Mouse (Mus musculus) stomach, embryonic 16.5 days (tissue): ENCODE measurements around the gene Vmn1r40. TPM values are rescaled to one million over a fixed set of nuclear protein-coding genes. Genes with fewer than 3 reads are reported as not detected.
A peak's percentile ranks its signal among the peaks of the same experiment; 100 is the strongest.

Experiments
- ATAC-seq: fragments of 200-750 bp; cut with Nextera tagmentation; 2 replicates; pipeline ENCODE4 v1.8.0; 2017; ENCODE audit warnings: moderate number of reproducible peaks, moderate TSS enrichment; ENCODE audit not compliant: insufficient read depth, low FRiP score
- H3K27ac ChIP-seq: fragments of 300-500 bp; sonication (generic); 2 replicates; pipeline ENCODE4 v1.5.1; 2014; ENCODE audit warnings: low read length
- H3K27me3 ChIP-seq: fragments of 300-500 bp; sonication (generic); 2 replicates; pipeline ENCODE4 v1.6.1; 2014; ENCODE audit warnings: low read length, control low read depth, mixed read lengths; ENCODE audit not compliant: control insufficient read depth, insufficient read depth
- H3K36me3 ChIP-seq: fragments of 300-500 bp; sonication (generic); 2 replicates; pipeline ENCODE4 v1.6.1; 2014; ENCODE audit warnings: low read length; ENCODE audit not compliant: control insufficient read depth, insufficient read depth
- H3K4me1 ChIP-seq: fragments of 300-500 bp; sonication (generic); 2 replicates; pipeline ENCODE4 v1.6.1; 2014; ENCODE audit warnings: low read length, control low read depth, mixed read lengths; ENCODE audit not compliant: control insufficient read depth, insufficient read depth
- H3K4me2 ChIP-seq: fragments of 300-500 bp; sonication (generic); 2 replicates; pipeline ENCODE4 v1.6.1; 2014; ENCODE audit warnings: low read depth, low read length, mixed read lengths
- H3K4me3 ChIP-seq: fragments of 300-500 bp; sonication (generic); replicated peaks from 2 replicates; pipeline ENCODE4 v1.5.1; 2014; ENCODE audit warnings: mild to moderate bottlenecking, low read length
- H3K9ac ChIP-seq: fragments of 300-500 bp; sonication (generic); 2 replicates; pipeline ENCODE4 v1.6.1; 2014; ENCODE audit warnings: low read length
- H3K9me3 ChIP-seq: fragments of 300-500 bp; sonication (generic); replicated peaks from 2 replicates; pipeline ENCODE4 v1.6.1; 2016; ENCODE audit warnings: low read length, control low read depth; ENCODE audit not compliant: control insufficient read depth
- WGBS: fragments of 180-500 bp; shearing (Covaris S2); extraction: QIAGEN DNeasy Blood & Tissue Kit; methylation state at CpG from one replicate; pipeline ENCODE4 v1.1.7; 2014; 5-methylcytosine and 5-hydroxymethylcytosine counted together
- polyA plus RNA-seq: library from polyadenylated mRNA; unstranded; fragments of >200 nt; fragmentation: Nextera tagmentation; extraction: Ambion mirVana; gene quantifications from 2 replicates; pipeline ENCODE4 v1.2.1, GENCODE M21; 2015

Gene Vmn1r40
- polyA plus RNA-seq, 1 experiment from 2014 or later: not detected

DNA sequence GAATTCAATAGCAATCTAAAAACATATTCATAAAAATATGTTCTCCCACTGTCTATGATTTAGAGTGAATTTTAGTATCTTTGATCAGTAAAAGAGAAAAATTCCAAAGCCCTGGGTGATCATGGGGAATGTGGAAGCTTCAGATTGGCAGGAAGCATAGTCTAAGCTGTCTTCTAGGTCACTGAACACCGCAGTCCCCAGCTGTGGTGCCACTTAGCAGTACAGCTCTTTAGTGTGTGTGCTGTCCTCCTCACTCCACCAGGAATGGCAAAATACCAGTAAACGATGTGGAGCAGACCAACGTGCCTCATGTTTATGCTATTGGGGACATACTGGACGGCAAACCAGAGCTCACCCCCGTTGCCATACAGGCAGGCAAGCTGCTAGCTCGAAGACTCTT lies 37.8 kb upstream of the Vmn1r40 start:
- WGBS: 84% methylated on average over 6 of the region's 6 CpGs

GRCm38 (mm10) chr6:89671431-89671830 lies 35.9 kb upstream of the Vmn1r40 start:
- H3K4me2 ChIP-seq: no peak overlapping the region
- 74% methylated on average over 6 of the region's 6 CpGs for WGBS
- H3K9ac ChIP-seq: no peak overlapping the region
- H3K36me3 ChIP-seq: no peaks in the 10 kb centered on the region
- no peaks in the 10 kb centered on the region for H3K4me1 ChIP-seq
- no peak overlapping the region for H3K27ac ChIP-seq
- no peaks in the 10 kb centered on the region for H3K9me3 ChIP-seq
- no peak overlapping the region for H3K4me3 ChIP-seq
- H3K27me3 ChIP-seq: no peaks in the 10 kb centered on the region
- ATAC-seq: no peak

More for the DNA sequence above, 37.8 kb upstream of the Vmn1r40 start:
- Histone ChIP-seq H3K4me2 (no peak overlapping the region), H3K27ac (no peak overlapping the region), H3K4me3 (no peak overlapping the region), H3K4me1 (no peaks in the 10 kb centered on the region), H3K27me3 (no peaks in the 10 kb centered on the region), H3K36me3 (no peaks in the 10 kb centered on the region), H3K9ac (no peak overlapping the region), H3K9me3 (no peaks in the 10 kb centered on the region)
- no peak for ATAC-seq

GRCm38 (mm10) chr6:89672641-89673040 lies 34.7 kb upstream of the Vmn1r40 start:
- Histone ChIP-seq H3K27ac (no peak overlapping the region), H3K36me3 (no peaks in the 10 kb centered on the region), H3K9me3 (no peaks in the 10 kb centered on the region), H3K27me3 (no peaks in the 10 kb centered on the region), H3K4me2 (no peak overlapping the region), H3K4me3 (no peak overlapping the region), H3K4me1 (no peaks in the 10 kb centered on the region), H3K9ac (no peak overlapping the region)
- no peak for ATAC-seq
- 81% methylated on average over 7 of the region's 7 CpGs for WGBS

- Histone ChIP-seq H3K9ac (no peak overlapping the region), H3K4me3 (no peak overlapping the region), H3K36me3 (no peaks in the 10 kb centered on the region), H3K4me2 (no peak overlapping the region), H3K4me1 (no peaks in the 10 kb centered on the region), H3K27ac (no peak overlapping the region), H3K9me3 (no peaks in the 10 kb centered on the region), H3K27me3 (no peaks in the 10 kb centered on the region)
- peak; percentile 13; the same call in 1 of the 2 replicates for ATAC-seq
- WGBS: 77% methylated on average over 11 of the region's 11 CpGs
These were observed 34.1 kb upstream of the Vmn1r40 start for GRCm38 (mm10) chr6:89673135-89673780.

GRCm38 (mm10) chr6:89678522-89678921 lies 28.8 kb upstream of the Vmn1r40 start:
- Histone ChIP-seq H3K4me2 (no peak overlapping the region), H3K4me1 (no peaks in the 10 kb centered on the region), H3K27ac (no peak overlapping the region), H3K9me3 (no peaks in the 10 kb centered on the region), H3K4me3 (no peak overlapping the region), H3K36me3 (no peaks in the 10 kb centered on the region), H3K9ac (no peak overlapping the region), H3K27me3 (no peaks in the 10 kb centered on the region)
- no peak for ATAC-seq
- WGBS: 76% methylated on average over 4 of the region's 4 CpGs

GRCm38 (mm10) chr6:89679291-89679835 lies 28.0 kb upstream of the Vmn1r40 start:
- WGBS: 19% methylated on average over 10 of the region's 10 CpGs
- ATAC-seq: peak; percentile 33; the same call in 1 of the 2 replicates

DNA sequence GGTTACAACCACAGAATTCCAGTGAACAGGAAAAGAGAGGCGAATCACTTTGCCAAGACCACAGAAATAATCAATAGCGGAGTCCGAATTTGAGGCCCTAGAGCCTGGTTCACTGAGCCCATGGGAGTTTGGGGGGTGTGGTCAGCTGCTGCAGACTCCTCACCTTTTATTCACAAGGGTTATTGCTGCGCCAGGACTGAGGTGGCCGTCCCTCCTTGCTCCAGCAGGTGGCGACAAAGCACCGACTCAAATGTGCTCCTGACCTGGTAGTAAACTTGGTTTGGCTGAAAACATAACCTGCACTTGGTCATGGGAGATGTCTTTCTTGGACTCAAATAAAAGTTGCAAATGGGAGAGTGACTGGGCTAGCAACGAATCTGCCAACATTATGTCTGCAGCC lies 27.2 kb upstream of the Vmn1r40 start:
- no peak overlapping the region for H3K9ac ChIP-seq
- no peak overlapping the region for H3K27ac ChIP-seq
- H3K4me2 ChIP-seq: no peak overlapping the region
- ATAC-seq: peak; percentile 56; the same call in 1 of the 2 replicates
- no peaks in the 10 kb centered on the region for H3K36me3 ChIP-seq
- no peaks in the 10 kb centered on the region for H3K27me3 ChIP-seq
- no peaks in the 10 kb centered on the region for H3K4me1 ChIP-seq
- WGBS: 11% methylated on average over 8 of the region's 8 CpGs
- no peaks in the 10 kb centered on the region for H3K9me3 ChIP-seq
- no peak overlapping the region for H3K4me3 ChIP-seq

More at GRCm38 (mm10) chr6:89679291-89679835, 28.0 kb upstream of the Vmn1r40 start:
- no peaks in the 10 kb centered on the region for H3K27me3 ChIP-seq
- no peak overlapping the region for H3K27ac ChIP-seq
- no peaks in the 10 kb centered on the region for H3K4me1 ChIP-seq
- H3K9ac ChIP-seq: no peak overlapping the region
- H3K4me3 ChIP-seq: no peak overlapping the region
- no peaks in the 10 kb centered on the region for H3K36me3 ChIP-seq
- no peak overlapping the region for H3K4me2 ChIP-seq
- no peaks in the 10 kb centered on the region for H3K9me3 ChIP-seq

DNA sequence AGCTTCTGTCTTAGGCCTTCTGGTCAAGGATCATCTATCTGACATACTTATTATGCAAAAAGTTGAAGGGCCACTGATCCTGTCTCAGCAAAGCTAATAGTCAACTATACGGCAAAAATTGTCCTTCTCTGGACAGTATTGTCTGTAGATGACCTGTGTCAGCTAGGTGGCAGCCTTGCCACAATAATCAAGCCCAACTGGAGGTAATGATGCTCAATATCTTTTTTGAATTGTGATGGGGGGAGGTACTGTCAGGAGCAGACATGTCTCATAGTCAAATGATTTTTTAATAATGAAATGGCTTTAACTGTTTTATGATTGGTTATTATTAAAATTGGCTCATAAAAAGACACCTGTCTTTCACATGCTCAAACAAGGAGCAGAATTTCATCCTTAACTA lies 23.1 kb upstream of the Vmn1r40 start:
- Histone ChIP-seq H3K4me3 (no peak overlapping the region), H3K9me3 (no peaks in the 10 kb centered on the region), H3K9ac (no peak overlapping the region), H3K27ac (no peak overlapping the region), H3K4me1 (no peaks in the 10 kb centered on the region), H3K36me3 (no peaks in the 10 kb centered on the region), H3K4me2 (no peak overlapping the region), H3K27me3 (no peaks in the 10 kb centered on the region)
- WGBS: 55% methylated on average over 1 of the region's 1 CpGs
- no peak for ATAC-seq

- no peaks in the 10 kb centered on the region for H3K27me3 ChIP-seq
- no peaks in the 10 kb centered on the region for H3K9me3 ChIP-seq
- H3K36me3 ChIP-seq: no peaks in the 10 kb centered on the region
- H3K4me1 ChIP-seq: no peaks in the 10 kb centered on the region
- H3K9ac ChIP-seq: no peak overlapping the region
- WGBS: 77% methylated on average over 1 of the region's 1 CpGs
- no peak for ATAC-seq
- no peak overlapping the region for H3K4me3 ChIP-seq
- no peak overlapping the region for H3K27ac ChIP-seq
- H3K4me2 ChIP-seq: no peak overlapping the region
These were observed 20.2 kb upstream of the Vmn1r40 start for GRCm38 (mm10) chr6:89687100-89687499.
